Mouse (Mus musculus): ENCODE measurements at regions not wholly inside any gene's neighbourhood (a gene's known extent, or its start where the extent isn't known, plus 50 kb on each side); places are given as distances from the start of the nearest gene placed in this dataset.
A peak's percentile ranks its signal among the peaks of the same experiment; 100 is the strongest.

DNA sequence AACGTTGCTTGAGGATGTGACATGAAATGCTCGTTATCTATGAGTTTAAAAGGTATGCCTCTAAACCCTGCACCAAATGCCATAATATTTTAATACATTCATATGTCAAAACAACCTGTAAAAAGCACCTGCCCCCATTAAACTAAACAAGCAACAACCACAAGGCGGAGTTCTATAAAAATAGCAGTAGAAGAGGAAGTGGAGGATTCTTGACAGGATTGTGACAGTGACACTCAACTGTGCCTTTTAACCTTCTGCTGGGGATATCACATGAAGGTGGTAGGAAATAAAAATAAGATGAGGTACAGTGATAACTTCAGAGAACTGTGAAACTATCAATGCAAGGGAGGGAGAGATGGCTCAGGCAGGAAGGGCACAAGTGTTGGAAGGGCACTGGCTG lies 58.6 kb upstream of the Dbx2 start:
- Histone ChIP-seq H3K36me3 (ENCODE audit: insufficient read depth, low read length) (no peaks in the 10 kb centered on the region), H3K27ac (ENCODE audit: low read length) (no peak overlapping the region), H3K4me2 (replicated peaks; ENCODE audit: low read depth, low read length) (no peak overlapping the region), H3K9ac (replicated peaks; ENCODE audit: low read length) (no peak overlapping the region), H3K4me3 (ENCODE audit: low read length) (no peak overlapping the region), H3K27me3 (ENCODE audit: insufficient read depth, low read length) (no peaks in the 10 kb centered on the region), H3K4me1 (ENCODE audit: insufficient read depth, low read length) (no peaks in the 10 kb centered on the region), H3K9me3 (ENCODE audit: low read length) (0 out of 2 replicates have a peak, but pooled peaks cover 2% of the 10 kb centered on the region)
- ATAC-seq (ENCODE audit: low FRiP score, low TSS enrichment): no peak
- WGBS: 85% methylated on average over 3 of the region's 3 CpGs

- H3K36me3 ChIP-seq (ENCODE audit: insufficient read depth, low read length): no peaks in the 10 kb centered on the region
- no peak overlapping the region for H3K4me2 ChIP-seq (replicated peaks; ENCODE audit: low read depth, low read length)
- no peak overlapping the region for H3K4me3 ChIP-seq (ENCODE audit: low read length)
- H3K27ac ChIP-seq (ENCODE audit: low read length): no peak overlapping the region
- H3K9ac ChIP-seq (replicated peaks; ENCODE audit: low read length): no peak overlapping the region
- H3K4me1 ChIP-seq (ENCODE audit: insufficient read depth, low read length): no peaks in the 10 kb centered on the region
- H3K9me3 ChIP-seq (ENCODE audit: low read length): no peaks in the 10 kb centered on the region
- 87% methylated on average over 9 of the region's 9 CpGs for WGBS
- no peak for ATAC-seq (ENCODE audit: low FRiP score, low TSS enrichment)
- H3K27me3 ChIP-seq (ENCODE audit: insufficient read depth, low read length): no peaks in the 10 kb centered on the region
Measured at GRCm38 (mm10) chr15:95715941-95716340, 60.2 kb upstream of the Dbx2 start.

- H3K4me1 ChIP-seq (ENCODE audit: insufficient read depth, low read length): no peaks in the 10 kb centered on the region
- no peaks in the 10 kb centered on the region for H3K36me3 ChIP-seq (ENCODE audit: insufficient read depth, low read length)
- H3K27me3 ChIP-seq (ENCODE audit: insufficient read depth, low read length): no peaks in the 10 kb centered on the region
- no peak overlapping the region for H3K9ac ChIP-seq (replicated peaks; ENCODE audit: low read length)
- no peak for ATAC-seq (ENCODE audit: low FRiP score, low TSS enrichment)
- H3K4me2 ChIP-seq (replicated peaks; ENCODE audit: low read depth, low read length): no peak overlapping the region
- no peak overlapping the region for H3K27ac ChIP-seq (ENCODE audit: low read length)
- 52% methylated on average over 7 of the region's 7 CpGs for WGBS
- no peaks in the 10 kb centered on the region for H3K9me3 ChIP-seq (ENCODE audit: low read length)
- no peak overlapping the region for H3K4me3 ChIP-seq (ENCODE audit: low read length)
Measured at GRCm38 (mm10) chr15:95723699-95724098, 66.9 kb upstream of the Ano6 start.

DNA sequence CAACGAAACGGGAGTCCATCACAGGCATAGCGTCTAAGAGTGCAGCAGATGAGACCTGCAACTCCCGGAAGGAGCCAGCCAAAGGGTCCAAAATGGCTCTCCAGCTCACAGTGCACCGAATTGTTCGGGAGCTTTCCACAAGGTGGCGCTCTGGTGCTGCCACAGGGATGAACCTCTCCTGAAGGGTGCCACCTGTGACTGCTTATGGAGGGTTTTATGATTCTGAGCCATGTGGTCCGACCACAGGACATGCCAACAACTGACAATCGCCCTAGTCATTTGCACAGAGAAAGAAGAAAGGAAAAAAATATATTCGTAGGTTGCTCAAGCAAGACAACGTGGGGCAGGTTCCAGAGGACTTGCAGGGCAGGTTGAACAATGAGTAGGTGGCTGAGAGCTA lies 64.8 kb upstream of the Ano6 start:
- Histone ChIP-seq H3K9ac (replicated peaks; ENCODE audit: low read length) (no peak overlapping the region), H3K9me3 (ENCODE audit: low read length) (no peaks in the 10 kb centered on the region), H3K27me3 (ENCODE audit: insufficient read depth, low read length) (no peaks in the 10 kb centered on the region), H3K4me2 (replicated peaks; ENCODE audit: low read depth, low read length) (no peak overlapping the region), H3K4me3 (ENCODE audit: low read length) (no peak overlapping the region), H3K27ac (ENCODE audit: low read length) (no peak overlapping the region), H3K4me1 (ENCODE audit: insufficient read depth, low read length) (no peaks in the 10 kb centered on the region), H3K36me3 (ENCODE audit: insufficient read depth, low read length) (no peaks in the 10 kb centered on the region)
- peak; percentile 70; the same call in 1 of the 2 replicates for ATAC-seq (ENCODE audit: low FRiP score, low TSS enrichment)
- 30% methylated on average over 11 of the region's 11 CpGs for WGBS

DNA sequence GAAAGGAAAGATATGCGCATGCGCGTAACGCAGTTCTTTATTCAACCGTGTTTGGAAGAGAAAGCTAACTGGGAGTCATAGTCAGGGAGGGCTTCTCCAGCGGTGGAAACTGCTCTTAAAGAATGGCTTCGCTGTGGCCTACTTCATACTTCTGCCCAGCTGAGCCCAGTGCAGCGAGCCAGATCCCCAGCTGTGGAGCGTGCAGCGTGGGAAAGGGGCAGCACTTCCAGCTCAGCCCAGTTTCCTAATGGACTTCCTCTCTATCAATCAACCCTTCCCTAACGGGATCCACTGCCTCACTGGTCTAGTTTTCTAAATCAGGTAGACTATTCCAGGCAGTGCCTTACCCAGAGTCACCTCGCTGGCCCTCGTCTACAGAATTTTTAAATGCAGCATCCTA lies 64.1 kb upstream of the Ano6 start:
- Histone ChIP-seq H3K36me3 (ENCODE audit: insufficient read depth, low read length) (no peaks in the 10 kb centered on the region), H3K4me1 (ENCODE audit: insufficient read depth, low read length) (no peaks in the 10 kb centered on the region), H3K4me3 (ENCODE audit: low read length) (no peak overlapping the region), H3K4me2 (replicated peaks; ENCODE audit: low read depth, low read length) (no peak overlapping the region), H3K9me3 (ENCODE audit: low read length) (no peaks in the 10 kb centered on the region), H3K9ac (replicated peaks; ENCODE audit: low read length) (no peak overlapping the region), H3K27me3 (ENCODE audit: insufficient read depth, low read length) (no peaks in the 10 kb centered on the region), H3K27ac (ENCODE audit: low read length) (no peak overlapping the region)
- ATAC-seq (ENCODE audit: low FRiP score, low TSS enrichment): no peak
- 77% methylated on average over 13 of the region's 13 CpGs for WGBS

GRCm38 (mm10) chr15:95735746-95736145 lies 54.9 kb upstream of the Ano6 start:
- Histone ChIP-seq H3K9me3 (ENCODE audit: low read length) (no peaks in the 10 kb centered on the region), H3K36me3 (ENCODE audit: insufficient read depth, low read length) (no peaks in the 10 kb centered on the region), H3K27me3 (ENCODE audit: insufficient read depth, low read length) (no peaks in the 10 kb centered on the region), H3K4me2 (replicated peaks; ENCODE audit: low read depth, low read length) (no peak overlapping the region), H3K27ac (ENCODE audit: low read length) (no peak overlapping the region), H3K4me3 (ENCODE audit: low read length) (no peak overlapping the region), H3K4me1 (ENCODE audit: insufficient read depth, low read length) (no peaks in the 10 kb centered on the region), H3K9ac (replicated peaks; ENCODE audit: low read length) (no peak overlapping the region)
- WGBS: 85% methylated on average over 1 of the region's 1 CpGs
- no peak for ATAC-seq (ENCODE audit: low FRiP score, low TSS enrichment)
